Mouse (Mus musculus) heart, adult 2 months (tissue): Measurements from ENCODE around the gene Nudc. TPM values are rescaled to one million over a fixed set of nuclear protein-coding genes. Genes with fewer than 3 reads are reported as not detected.

Source experiments
- DNase-seq, 2 experiments: peaks; one replicate each; pipeline ENCODE4 v3.0.0; 2021
- H3K27ac ChIP-seq: fragments of 200-600 bp; 2 replicates; pipeline ENCODE4 v1.8.1; 2022
- H3K27me3 ChIP-seq: fragments of 200-500 bp; 2 replicates; pipeline ENCODE4 v1.6.1; 2012; ENCODE audit warnings: mild to moderate bottlenecking, low read length, inconsistent platforms, mixed read lengths; ENCODE audit not compliant: control insufficient read depth, insufficient read depth
- H3K36me3 ChIP-seq: fragments of 200-500 bp; 2 replicates; pipeline ENCODE4 v1.6.1; 2012; ENCODE audit warnings: low read length, inconsistent platforms; ENCODE audit not compliant: control insufficient read depth, insufficient read depth
- H3K4me1 ChIP-seq: fragments of 200-500 bp; 2 replicates; pipeline ENCODE4 v1.6.1; 2011; ENCODE audit warnings: low read length; ENCODE audit not compliant: control insufficient read depth, insufficient read depth
- H3K4me3 ChIP-seq: fragments of 200-600 bp; 2 replicates; pipeline ENCODE4 v1.8.1; 2022
- H3K79me2 ChIP-seq: fragments of 200-500 bp; replicated peaks from 2 replicates; pipeline ENCODE4 v1.6.1; 2012; ENCODE audit warnings: mild to moderate bottlenecking, inconsistent platforms, low read length, moderate library complexity, mixed read lengths; ENCODE audit not compliant: control insufficient read depth, insufficient read depth
- H3K9ac ChIP-seq: fragments of 200-500 bp; 2 replicates; pipeline ENCODE4 v1.6.1; 2012; ENCODE audit warnings: low read depth, mild to moderate bottlenecking, control low read depth, inconsistent platforms, low read length, mixed read lengths
- CTCF ChIP-seq: fragments of 200-600 bp; IDR thresholded peaks from 2 replicates; pipeline ENCODE4 v1.8.1; 2022; ENCODE audit warnings: antibody characterized with exemption, mild to moderate bottlenecking, moderate library complexity
- EP300 ChIP-seq: fragments of 200-500 bp; IDR thresholded peaks from 2 replicates; pipeline ENCODE4 v1.6.1; 2011; ENCODE audit warnings: low read depth, low read length, control low read depth; ENCODE audit not compliant: insufficient read depth
- POLR2A ChIP-seq: fragments of 200-500 bp; IDR thresholded peaks from 2 replicates; pipeline ENCODE4 v1.6.1; 2011; ENCODE audit warnings: mild to moderate bottlenecking, low read depth, low read length, control low read depth; ENCODE audit not compliant: insufficient read depth
- WGBS: fragments of 180-500 bp; shearing (Covaris S2); methylation state at CpG from one replicate; pipeline ENCODE4 v1.1.7; 2018; 5-methylcytosine and 5-hydroxymethylcytosine counted together
- intact Hi-C: fragments of 180-260 bp; cut with DNase I; formaldehyde crosslinking; loops from one replicate; pipeline ENCODE4 v1.15.1; 2025
- polyA plus RNA-seq: library from polyadenylated mRNA; depleted of rRNA; stranded (reverse); fragments of >200 nt; gene quantifications from 2 replicates; pipeline ENCODE4 v1.2.3, GENCODE M21; 2012
- total RNA-seq, 2 experiments: library from RNA; stranded (reverse); gene quantifications; 2 replicates each; pipeline ENCODE4 v1.2.3; 2021

The Nudc gene
- total and polyA plus RNA-seq, 3 experiments: 40.5 to 78.8 (median 70.5) TPM

DNA sequence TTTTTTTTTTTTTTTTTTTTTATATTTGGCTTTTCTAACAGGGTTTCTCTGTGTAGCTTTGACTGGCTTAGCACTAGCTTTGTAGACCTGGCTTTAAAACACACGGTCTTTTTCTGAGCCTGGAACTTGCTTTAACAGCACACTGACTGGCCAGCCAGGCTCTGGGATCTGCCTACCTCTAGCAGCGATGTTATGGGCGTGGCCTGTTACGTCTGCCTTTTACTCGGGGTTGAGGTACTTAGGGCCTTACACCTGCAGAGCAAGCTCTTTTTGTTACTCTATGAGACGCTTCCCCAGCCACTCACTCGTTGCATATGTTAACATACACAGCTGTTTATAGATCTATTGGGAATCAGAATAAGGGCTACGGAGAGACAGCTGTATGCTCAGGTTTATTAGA is 21.5 kb upstream of the Nudc start:
- intact Hi-C loops: no loop called here
- H3K9ac ChIP-seq: no peak overlapping the region
- TF ChIP-seq CTCF: no peak
- TF ChIP-seq EP300: no peak
- TF ChIP-seq POLR2A: no peak
- no peak overlapping the region for H3K27ac ChIP-seq
- H3K27me3 ChIP-seq: no peaks in the 10 kb centered on the region
- WGBS: 35% methylated on average over 8 of the region's 8 CpGs
- no peaks in the 10 kb centered on the region for H3K79me2 ChIP-seq
- H3K4me3 ChIP-seq: no peak overlapping the region
- H3K36me3 ChIP-seq: no peaks in the 10 kb centered on the region
- DNase-seq: no peak
- H3K4me1 ChIP-seq: no peaks in the 10 kb centered on the region

DNA sequence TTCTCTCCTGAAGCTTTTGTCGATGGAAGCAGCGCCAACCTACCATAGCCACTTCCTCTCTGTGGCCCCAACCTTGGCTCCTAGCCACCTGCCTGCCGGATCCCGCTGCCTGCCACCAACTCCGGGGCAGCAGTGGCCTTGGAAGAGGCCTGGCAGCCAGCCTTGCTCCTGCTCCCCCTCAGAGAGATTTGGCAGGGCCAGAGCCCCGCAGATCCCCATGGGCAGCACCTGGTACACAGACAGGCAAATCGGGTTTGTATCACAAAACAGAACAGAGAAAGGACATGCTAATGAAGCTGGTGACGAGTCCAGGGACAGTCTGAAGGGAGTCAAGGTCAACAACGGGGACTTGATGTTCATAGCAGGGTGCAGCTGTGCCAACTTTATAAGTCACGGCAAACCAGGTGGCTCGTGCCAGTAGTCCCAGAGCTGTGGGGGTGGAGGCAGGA is 17.4 kb upstream of the Nudc start:
- Histone ChIP-seq H3K36me3 (no peaks in the 10 kb centered on the region), H3K79me2 (no peaks in the 10 kb centered on the region), H3K4me1 (no peaks in the 10 kb centered on the region), H3K27ac (peak overlapping the region; percentile 81), H3K4me3 (no peak overlapping the region), H3K9ac (0 out of 2 replicates have a peak overlapping the region, but pooled peaks have one; percentile 1), H3K27me3 (no peaks in the 10 kb centered on the region)
- 35% methylated on average over 11 of the region's 11 CpGs for WGBS
- TF ChIP-seq EP300: peak; percentile 87
- 0 out of 2 replicates have a peak, but pooled peaks have one; percentile 32 for TF ChIP-seq POLR2A
- TF ChIP-seq CTCF: no peak
- peak; percentile 75 to 84 for DNase-seq
- intact Hi-C loops: no loop called here

DNA sequence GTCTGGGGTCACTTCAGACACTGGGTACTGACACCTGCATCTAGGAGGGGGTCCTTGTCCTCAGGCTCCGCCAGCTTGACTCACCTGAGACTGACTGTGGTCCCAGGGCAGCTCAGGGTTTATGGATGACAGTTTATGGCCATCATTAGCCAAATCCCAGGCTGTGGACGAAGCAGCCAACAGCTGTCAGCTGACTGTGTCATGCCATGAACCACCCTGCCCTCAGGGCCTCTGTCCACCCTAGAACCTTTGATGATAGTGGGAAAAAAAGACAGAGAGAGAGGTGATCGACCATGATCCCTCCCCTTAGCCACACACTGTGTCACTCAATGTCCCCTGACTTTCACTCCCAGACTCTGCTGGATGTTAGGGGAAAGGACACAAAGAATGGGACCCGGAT is 15.8 kb upstream of the Nudc start:
- Histone ChIP-seq H3K9ac (no peak overlapping the region), H3K4me1 (no peaks in the 10 kb centered on the region), H3K27me3 (no peaks in the 10 kb centered on the region), H3K27ac (no peak overlapping the region), H3K79me2 (no peaks in the 10 kb centered on the region), H3K4me3 (no peak overlapping the region), H3K36me3 (no peaks in the 10 kb centered on the region)
- TF ChIP-seq POLR2A (no peak), EP300 (no peak), CTCF (no peak)
- 68% methylated on average over 4 of the region's 4 CpGs for WGBS
- intact Hi-C loops: no loop called here
- DNase-seq: no peak

DNA sequence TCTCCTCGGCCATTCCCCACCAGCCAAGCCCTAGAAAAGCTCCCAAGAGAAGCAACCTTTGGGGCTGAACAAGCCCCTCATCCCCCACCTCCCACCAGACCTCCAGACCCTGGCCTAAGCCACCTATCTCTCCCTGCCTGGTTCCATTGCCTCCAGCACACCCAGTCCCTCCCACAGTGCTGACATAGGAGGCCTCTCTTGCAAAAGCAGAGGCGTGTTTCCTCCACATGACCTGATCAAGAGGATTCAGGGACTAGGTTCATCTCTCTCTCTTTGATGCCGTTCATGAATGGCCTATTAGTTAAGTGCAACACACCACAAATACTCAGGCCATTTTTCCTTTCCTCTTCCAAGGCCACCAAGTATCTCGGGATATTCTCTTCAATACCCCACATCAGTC is 14.1 kb upstream of the Nudc start:
- intact Hi-C loops: no loop called here
- TF ChIP-seq POLR2A (no peak), EP300 (no peak), CTCF (no peak)
- Histone ChIP-seq H3K4me3 (no peak overlapping the region), H3K27me3 (no peaks in the 10 kb centered on the region), H3K79me2 (peaks cover 2% of the 10 kb centered on the region; the same call in 1 of the 2 replicates), H3K9ac (no peak overlapping the region), H3K27ac (no peak overlapping the region), H3K36me3 (no peaks in the 10 kb centered on the region), H3K4me1 (no peaks in the 10 kb centered on the region; the same call in 1 of the 2 replicates)
- WGBS: 65% methylated on average over 4 of the region's 4 CpGs
- no peak for DNase-seq

DNA sequence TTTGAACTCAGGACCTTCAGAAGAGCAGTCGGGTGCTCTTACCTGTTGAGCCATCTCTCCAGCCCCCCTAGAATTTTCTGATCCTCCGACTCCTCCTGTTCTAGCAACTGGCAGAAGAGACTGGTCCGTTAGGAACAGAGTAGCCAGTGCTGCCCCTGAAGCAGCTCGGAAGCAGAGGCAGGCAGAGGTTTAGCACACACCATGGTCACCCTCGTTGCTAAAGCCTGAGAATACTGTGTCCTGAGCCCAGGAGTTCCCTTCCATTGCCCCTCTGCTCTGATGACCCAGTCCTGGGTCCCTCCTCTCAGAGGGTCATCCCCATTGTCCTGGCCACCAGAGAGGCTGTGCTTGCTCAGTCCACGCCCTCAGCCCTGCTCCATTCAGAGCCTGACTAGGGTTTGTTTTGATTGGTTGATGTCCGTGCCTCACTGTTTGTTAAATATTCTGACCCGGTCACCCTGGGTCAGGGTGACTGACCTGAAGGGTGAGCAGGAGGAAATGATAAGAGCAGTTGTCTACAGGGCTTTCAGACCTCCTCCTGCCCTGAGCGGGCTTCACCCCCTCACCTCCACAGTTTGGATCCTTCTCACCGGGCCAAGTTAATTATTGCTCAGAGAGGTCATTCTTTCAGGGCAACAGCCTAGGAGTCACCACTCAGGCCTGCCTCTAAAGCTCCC is 11.4 kb upstream of the Nudc start:
- intact Hi-C loops: no loop called here
- no peak for TF ChIP-seq CTCF
- TF ChIP-seq POLR2A: no peak
- TF ChIP-seq EP300: no peak
- H3K27me3 ChIP-seq: no peaks in the 10 kb centered on the region
- H3K27ac ChIP-seq: no peak overlapping the region
- no peak for DNase-seq
- H3K79me2 ChIP-seq: peaks cover 2% of the 10 kb centered on the region; the same call in 1 of the 2 replicates
- H3K9ac ChIP-seq: no peak overlapping the region
- H3K4me1 ChIP-seq: peaks cover 4% of the 10 kb centered on the region; the same call in 1 of the 2 replicates
- no peak overlapping the region for H3K4me3 ChIP-seq
- no peaks in the 10 kb centered on the region for H3K36me3 ChIP-seq
- WGBS: 41% methylated on average over 10 of the region's 10 CpGs

DNA sequence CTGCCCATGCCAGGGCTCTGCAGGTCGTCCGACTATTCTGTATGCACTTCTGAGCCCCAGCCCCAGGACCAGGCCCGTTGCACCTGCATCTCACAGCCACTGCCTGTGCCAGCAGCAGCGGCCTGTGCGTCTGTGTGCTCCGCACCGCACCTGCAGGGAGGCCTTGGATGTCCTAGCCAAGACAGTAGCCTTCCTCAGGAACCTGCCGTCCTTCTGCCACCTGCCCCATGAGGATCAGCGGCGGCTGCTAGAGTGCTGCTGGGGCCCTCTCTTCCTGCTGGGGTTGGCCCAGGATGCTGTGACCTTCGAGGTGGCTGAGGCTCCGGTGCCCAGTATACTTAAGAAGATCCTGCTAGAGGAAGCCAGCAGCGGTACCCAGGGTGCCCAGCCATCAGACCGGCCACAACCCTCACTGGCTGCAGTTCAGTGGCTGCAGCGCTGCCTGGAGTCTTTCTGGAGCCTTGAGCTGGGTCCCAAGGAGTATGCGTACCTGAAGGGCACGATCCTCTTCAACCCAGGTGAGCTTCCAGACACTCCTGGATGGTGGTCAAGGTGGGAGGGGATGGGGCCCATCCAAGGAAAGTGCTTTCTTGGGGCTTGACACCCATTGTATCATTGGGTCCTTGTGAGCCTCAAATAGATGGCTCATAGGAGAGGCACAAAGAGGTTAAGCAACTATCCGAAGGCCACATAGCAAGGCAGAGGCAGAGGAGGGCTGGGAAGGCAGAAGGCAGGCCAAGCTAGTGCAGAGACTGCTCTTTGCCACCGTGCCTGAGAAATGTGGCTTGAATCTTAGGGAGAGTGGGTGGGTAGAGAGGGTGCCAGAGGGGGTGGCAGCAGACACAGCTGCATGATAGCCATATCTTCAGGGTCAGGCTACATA is 7.9 kb upstream of the Nudc start:
- TF ChIP-seq EP300: 0 out of 2 replicates have a peak, but pooled peaks have one; percentile 4
- no peak for TF ChIP-seq POLR2A

More for the DNA sequence above, 7.9 kb upstream of the Nudc start:
- H3K9ac ChIP-seq: peak overlapping the region; percentile 60
- 38% methylated on average over 19 of the region's 19 CpGs for WGBS
- H3K36me3 ChIP-seq: no peaks in the 10 kb centered on the region
- no peaks in the 10 kb centered on the region for H3K27me3 ChIP-seq
- peak overlapping the region; percentile 48 for H3K4me3 ChIP-seq
- peak overlapping the region; percentile 80 for H3K27ac ChIP-seq
- DNase-seq: peak; percentile 39 to 49
- H3K79me2 ChIP-seq: peaks cover 2% of the 10 kb centered on the region; the same call in 1 of the 2 replicates
- intact Hi-C loops: no loop called here
- peaks cover 4% of the 10 kb centered on the region; the same call in 1 of the 2 replicates for H3K4me1 ChIP-seq
